Mouse (Mus musculus) E14TG2a.4 (cell line): ENCODE data around the gene Scaf11.

Experiments used
- H3K27me3 ChIP-seq: 2 replicates; pipeline ENCODE4 v1.6.1; 2014; ENCODE audit warnings: low read length, control low read depth; ENCODE audit not compliant: insufficient read depth
- H3K36me3 ChIP-seq: 2 replicates; pipeline ENCODE4 v1.6.1; 2014; ENCODE audit warnings: low read length, control low read depth; ENCODE audit not compliant: insufficient read depth
- H3K4me1 ChIP-seq: replicated peaks from 2 replicates; pipeline ENCODE4 v1.6.1; 2014; ENCODE audit warnings: low read depth, low read length, control low read depth
- H3K4me3 ChIP-seq: replicated peaks from 2 replicates; pipeline ENCODE4 v1.5.1; 2014; ENCODE audit warnings: mild to moderate bottlenecking, low read length
- H3K9me3 ChIP-seq: 2 replicates; pipeline ENCODE4 v1.6.1; 2014; ENCODE audit warnings: low read length, control low read depth
- CTCF ChIP-seq: conservative IDR thresholded peaks from 2 replicates; pipeline ENCODE4 v1.5.1; 2014; ENCODE audit warnings: low read length
- NANOG ChIP-seq: IDR thresholded peaks from 2 replicates; pipeline ENCODE4 v1.6.1; 2014; ENCODE audit warnings: borderline replicate concordance, low read length, mixed read lengths
- POU5F1 ChIP-seq: IDR thresholded peaks from 2 replicates; pipeline ENCODE4 v1.6.1; 2014; ENCODE audit warnings: low read length, borderline replicate concordance

Scaf11 gene

GRCm38 (mm10) chr15:96395071-96395470, 65.6 kb downstream of the Scaf11 start:
- H3K36me3 ChIP-seq = peaks cover 75% of the 10 kb centered on the region

DNA sequence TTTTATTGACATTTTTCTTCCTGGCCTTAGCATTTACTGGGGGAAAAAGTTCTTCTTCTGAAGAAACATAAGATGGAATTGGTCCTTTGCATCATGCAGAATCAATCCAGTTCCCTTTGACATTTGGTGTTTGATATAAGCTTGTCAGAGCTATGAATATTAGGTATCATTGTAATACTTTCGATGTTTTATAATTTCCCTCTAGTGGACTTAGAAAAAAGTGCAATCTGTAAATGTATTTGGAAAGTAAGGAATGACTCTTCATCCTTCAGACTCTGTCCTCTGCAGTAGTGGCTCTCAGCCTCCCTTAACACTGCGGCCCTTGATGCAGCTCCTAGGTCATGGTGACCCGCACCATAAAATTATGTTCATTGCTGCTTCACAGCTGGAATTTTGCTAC, 67.8 kb downstream of the Scaf11 start:
- peaks cover 70% of the 10 kb centered on the region for H3K36me3 ChIP-seq
- H3K4me1 ChIP-seq = peaks cover 19% of the 10 kb centered on the region; the same call in 1 of the 2 replicates
- TF ChIP-seq POU5F1 (no peak), CTCF (0 out of 2 replicates have a peak, but pooled peaks have one; percentile 16), NANOG (no peak)

More at GRCm38 (mm10) chr15:96395071-96395470, 65.6 kb downstream of the Scaf11 start:
- Histone ChIP-seq H3K4me1 (peaks cover 8% of the 10 kb centered on the region; the same call in 1 of the 2 replicates), H3K27me3 (no peaks in the 10 kb centered on the region), H3K9me3 (no peaks in the 10 kb centered on the region), H3K4me3 (no peak overlapping the region)
- TF ChIP-seq POU5F1 (no peak), CTCF (no peak), NANOG (no peak)

GRCm38 (mm10) chr15:96388565-96388964, 72.1 kb downstream of the Scaf11 start:
- Histone ChIP-seq H3K36me3 (peaks cover 50% of the 10 kb centered on the region), H3K27me3 (no peaks in the 10 kb centered on the region), H3K9me3 (no peaks in the 10 kb centered on the region), H3K4me1 (peaks cover 10% of the 10 kb centered on the region; the same call in 1 of the 2 replicates), H3K4me3 (no peak overlapping the region)
- TF ChIP-seq CTCF = no peak
- TF ChIP-seq POU5F1 = no peak
- no peak for TF ChIP-seq NANOG

More for the DNA sequence above, 67.8 kb downstream of the Scaf11 start:
- no peaks in the 10 kb centered on the region for H3K27me3 ChIP-seq
- no peaks in the 10 kb centered on the region for H3K9me3 ChIP-seq
- H3K4me3 ChIP-seq = no peak overlapping the region

GRCm38 (mm10) chr15:96382223-96382622, 78.4 kb downstream of the Scaf11 start:
- TF ChIP-seq NANOG (no peak), CTCF (no peak), POU5F1 (no peak)
- H3K27me3 ChIP-seq = no peaks in the 10 kb centered on the region
- H3K36me3 ChIP-seq = peaks cover 61% of the 10 kb centered on the region
- H3K4me3 ChIP-seq = no peak overlapping the region
- H3K4me1 ChIP-seq = no peaks in the 10 kb centered on the region
- H3K9me3 ChIP-seq = no peaks in the 10 kb centered on the region

DNA sequence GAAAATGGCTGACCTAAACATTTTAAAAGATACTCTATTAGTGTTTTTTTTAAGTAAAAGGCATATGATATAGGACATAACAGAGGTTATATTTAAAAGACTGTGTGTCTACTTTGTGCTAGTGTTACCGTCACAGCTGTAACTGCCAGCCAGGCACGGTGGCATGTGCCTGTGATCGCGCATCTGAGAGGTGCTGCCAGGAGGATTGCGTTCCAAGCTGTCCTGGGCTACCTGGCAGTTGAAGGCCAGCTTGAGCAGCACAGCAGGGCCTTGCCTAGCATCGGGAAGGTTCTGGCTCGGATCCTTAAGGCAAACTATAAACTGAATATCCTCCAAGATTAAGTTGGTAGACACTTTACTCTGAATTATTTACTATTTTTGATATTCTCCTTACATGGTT, 82.9 kb downstream of the Scaf11 start:
- Histone ChIP-seq H3K36me3 (peaks cover 70% of the 10 kb centered on the region), H3K9me3 (no peaks in the 10 kb centered on the region), H3K27me3 (no peaks in the 10 kb centered on the region), H3K4me3 (no peak overlapping the region), H3K4me1 (no peaks in the 10 kb centered on the region)
- TF ChIP-seq CTCF (no peak), POU5F1 (no peak), NANOG (no peak)

DNA sequence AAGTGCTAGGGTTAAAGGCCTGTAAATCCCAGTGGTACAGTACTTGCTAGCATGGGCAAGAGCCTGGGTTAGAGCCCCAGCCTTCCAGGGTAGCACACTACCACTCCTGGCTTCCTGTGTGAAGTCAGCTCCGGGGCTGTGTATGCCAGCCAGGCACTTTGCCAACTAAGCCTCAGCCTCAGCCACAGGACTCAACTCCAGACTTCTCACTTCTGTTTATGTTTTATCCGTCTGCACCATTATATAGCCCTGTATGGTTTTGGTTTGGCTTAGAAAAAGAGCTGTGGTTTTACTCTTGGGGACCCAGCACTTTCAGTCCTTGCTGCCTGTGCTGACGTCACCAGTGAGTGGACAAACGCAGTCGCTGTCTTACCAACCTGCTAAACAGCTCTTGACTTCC, 83.4 kb downstream of the Scaf11 start:
- TF ChIP-seq CTCF (no peak), POU5F1 (no peak), NANOG (no peak)
- H3K9me3 ChIP-seq = no peaks in the 10 kb centered on the region
- no peak overlapping the region for H3K4me3 ChIP-seq
- no peaks in the 10 kb centered on the region for H3K4me1 ChIP-seq
- H3K27me3 ChIP-seq = no peaks in the 10 kb centered on the region
- H3K36me3 ChIP-seq = peaks cover 70% of the 10 kb centered on the region

- Histone ChIP-seq H3K9me3 (no peaks in the 10 kb centered on the region), H3K4me1 (peaks cover 4% of the 10 kb centered on the region), H3K36me3 (peaks cover 73% of the 10 kb centered on the region), H3K4me3 (no peak overlapping the region), H3K27me3 (no peaks in the 10 kb centered on the region)
- no peak for TF ChIP-seq POU5F1
- no peak for TF ChIP-seq NANOG
These were observed 84.4 kb downstream of the Scaf11 start for GRCm38 (mm10) chr15:96376214-96376613.

- TF ChIP-seq NANOG = no peak
- TF ChIP-seq CTCF = no peak
- no peak for TF ChIP-seq POU5F1
- Histone ChIP-seq H3K9me3 (no peaks in the 10 kb centered on the region), H3K4me3 (no peak overlapping the region), H3K36me3 (peaks cover 91% of the 10 kb centered on the region), H3K4me1 (peaks cover 17% of the 10 kb centered on the region), H3K27me3 (no peaks in the 10 kb centered on the region)
These were observed 87.5 kb downstream of the Scaf11 start for GRCm38 (mm10) chr15:96373161-96373560.

DNA sequence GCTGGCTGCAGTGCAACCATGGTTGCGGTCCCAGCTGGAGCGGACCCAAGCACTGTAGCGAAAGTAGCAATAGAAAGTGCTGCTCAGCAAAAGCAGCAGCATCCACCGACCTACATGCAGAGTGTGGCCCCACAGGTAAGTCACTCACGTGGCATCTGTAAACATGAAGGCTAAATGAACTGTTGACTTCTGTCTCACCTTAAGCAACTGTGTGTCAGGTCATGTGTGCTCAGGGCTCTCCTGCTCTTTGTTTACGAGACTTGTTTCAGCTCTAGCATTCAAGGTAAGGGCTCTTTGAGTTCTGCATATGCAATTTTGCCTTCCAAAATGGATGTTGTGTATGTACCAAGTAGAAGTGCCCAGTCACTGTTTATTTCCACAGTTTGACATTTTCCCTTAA, 88.0 kb downstream of the Scaf11 start:
- TF ChIP-seq POU5F1 (no peak), NANOG (no peak), CTCF (no peak)
- Histone ChIP-seq H3K36me3 (peaks cover 91% of the 10 kb centered on the region), H3K27me3 (no peaks in the 10 kb centered on the region), H3K4me3 (no peak overlapping the region), H3K9me3 (no peaks in the 10 kb centered on the region), H3K4me1 (peaks cover 17% of the 10 kb centered on the region)
